In the genomic region with DNA sequence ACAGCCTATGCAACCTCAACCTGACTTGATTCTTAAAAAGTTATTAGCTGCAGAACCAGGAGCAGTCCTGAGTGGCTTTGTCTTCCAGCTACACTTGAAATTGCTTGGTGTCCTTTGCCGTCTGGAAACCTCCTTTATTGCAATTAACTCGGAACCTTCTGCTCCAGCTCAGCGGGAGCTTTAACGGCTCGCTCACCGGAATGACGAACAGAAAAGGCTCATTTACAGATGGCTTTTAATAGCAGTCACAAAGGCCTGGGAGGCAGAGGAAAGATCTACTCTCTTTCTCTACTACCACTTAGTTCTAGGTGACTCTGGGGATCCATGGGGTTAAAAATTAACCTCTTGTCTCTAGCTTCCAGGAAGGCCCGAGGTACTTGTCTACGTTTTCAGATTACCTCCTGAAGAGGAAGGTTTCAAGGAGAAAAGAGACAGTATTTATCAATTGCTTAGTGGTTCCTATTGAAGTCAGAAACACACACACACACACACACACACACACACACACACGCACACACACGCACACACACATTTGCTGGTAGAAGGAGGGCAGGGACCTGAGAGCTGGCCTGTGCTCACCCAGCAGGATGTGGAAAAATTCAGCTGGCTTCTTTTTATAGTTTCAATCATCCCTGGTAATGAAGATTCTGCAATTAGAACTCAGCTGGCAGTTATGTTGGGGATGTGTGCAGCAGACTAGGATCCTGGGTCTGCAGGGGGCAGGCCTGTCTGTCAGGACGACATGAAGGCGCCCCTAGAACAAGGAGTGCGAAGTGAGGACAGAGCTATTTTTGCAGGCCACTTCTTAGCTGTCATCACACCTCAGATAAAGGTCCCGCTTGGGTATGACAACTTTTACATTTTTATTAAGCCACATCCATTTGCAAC, we compare ENCODE assay signal across 13 mouse cellular contexts.
DNase-seq lines count a peak whose midpoint lies in the region; ATAC-seq lines count a peak whose summit lies in the region.
"Had no signal": no experiment of that assay in that cellular context is flagged by ENCODE, and none has a peak within 500 bp of the region (broad histone marks: within the 10 kb centered on the region; RNA-seq: fewer than 3 reads in every experiment).

No protein-coding gene starts in this region.

- no peaks in the 10 kb centered on the region for H3K9me3 ChIP-seq in heart, embryonic 14.5 days (ENCODE audit: control insufficient read depth, low read length)
- no peaks in the 10 kb centered on the region for H3K9me3 ChIP-seq in neural tube, embryonic 14.5 days (ENCODE audit: control insufficient read depth, low read length)
- H3K9me3 ChIP-seq: lung, embryonic 15.5 days had no signal

- peak; percentile 15 for DNase-seq in embryo, embryonic 10 days (ENCODE audit: low spot score)
- DNase-seq in embryo, embryonic 9.5 days (ENCODE audit: extremely low spot score), result no peak
- DNase-seq in left cerebral cortex, postnatal 4 days, result peak; percentile 3
- no peak for DNase-seq in left cerebral cortex, adult 18-20 months (ENCODE audit: low spot score in 2 of 2)
- no peak for DNase-seq in gastrocnemius, adult 18-20 months (ENCODE audit: low spot score)
- DNase-seq: adrenal gland, adult 2 months; B cell, adult 2 months had no signal

- H3K9ac ChIP-seq in heart, embryonic 14.5 days (ENCODE audit: low read length), result no peak overlapping the region
- H3K9ac ChIP-seq in neural tube, embryonic 14.5 days (replicated peaks; ENCODE audit: low read depth, low read length), result no peak overlapping the region
- H3K9ac ChIP-seq: lung, embryonic 15.5 days had no signal

- intact Hi-C loops in left cerebral cortex, postnatal 4 days (cut with DNase I), result no loop called here

- H3K27me3 ChIP-seq in heart, embryonic 14.5 days (ENCODE audit: control insufficient read depth, insufficient read depth, low read length), result no peaks in the 10 kb centered on the region
- no peaks in the 10 kb centered on the region for H3K27me3 ChIP-seq in neural tube, embryonic 14.5 days (ENCODE audit: control insufficient read depth, insufficient read depth, low read length)
- H3K27me3 ChIP-seq: lung, embryonic 15.5 days had no signal

- peaks cover 9 to 14% of the 10 kb centered on the region in 2 experiments for H3K4me1 ChIP-seq in heart, embryonic 14.5 days (ENCODE audit: control insufficient read depth in 2 of 2, insufficient read depth in 2 of 2, low read length in 2 of 2)
- H3K4me1 ChIP-seq in neural tube, embryonic 14.5 days (ENCODE audit: control insufficient read depth, insufficient read depth, low read length), result no peaks in the 10 kb centered on the region
- H3K4me1 ChIP-seq: lung, embryonic 15.5 days had no signal

- H3K4me2 ChIP-seq in heart, embryonic 14.5 days (ENCODE audit: low read length), result peak overlapping the region; percentile 35
- no peak overlapping the region for H3K4me2 ChIP-seq in neural tube, embryonic 14.5 days (ENCODE audit: low read depth, low read length)
- H3K4me2 ChIP-seq: lung, embryonic 15.5 days had no signal

- no peak overlapping the region for H3K4me3 ChIP-seq in heart, embryonic 14.5 days (ENCODE audit: control insufficient read depth in 1 of 2, insufficient read depth in 1 of 2, low read depth in 1 of 2, low read length in 2 of 2)
- no peak overlapping the region for H3K4me3 ChIP-seq in neural tube, embryonic 14.5 days (ENCODE audit: low read depth, low read length)
- H3K4me3 ChIP-seq: lung, embryonic 15.5 days had no signal

- H3K27ac ChIP-seq in heart, embryonic 14.5 days (replicated peaks in 1 of 2; ENCODE audit: control insufficient read depth in 1 of 2, insufficient read depth in 1 of 2, low read depth in 2 of 2, low read length in 2 of 2), result peak overlapping the region; percentile 89
- H3K27ac ChIP-seq in neural tube, embryonic 14.5 days (ENCODE audit: low read depth, low read length), result no peak overlapping the region; the same call in 1 of the 2 replicates
- H3K27ac ChIP-seq: lung, embryonic 15.5 days; stomach, postnatal 0 days had no signal

- no peaks in the 10 kb centered on the region for H3K36me3 ChIP-seq in heart, embryonic 14.5 days (ENCODE audit: control insufficient read depth, insufficient read depth, low read length)
- H3K36me3 ChIP-seq in neural tube, embryonic 14.5 days (ENCODE audit: control insufficient read depth, insufficient read depth, low read length), result no peaks in the 10 kb centered on the region
- H3K36me3 ChIP-seq: lung, embryonic 15.5 days had no signal

- ATAC-seq in heart, embryonic 14.5 days (ENCODE audit: insufficient number of reproducible peaks, insufficient read depth, low FRiP score, low read depth), result peak; percentile 89
- 0 out of 2 replicates have a peak, but pooled peaks have one; percentile 19 for ATAC-seq in neural tube, embryonic 14.5 days (ENCODE audit: low read depth)
- no peak for ATAC-seq in erythroblast, adult 5-6 weeks (replicated peaks; ENCODE audit: low FRiP score, poor library complexity, severe bottlenecking)
- ATAC-seq: inflammation-experienced regulatory T-cells, adult 6 months had no signal

- 26% methylated on average over 15 of the region's 15 CpGs for WGBS in heart, embryonic 14.5 days
- 30% methylated on average over 15 of the region's 15 CpGs for WGBS in neural tube, embryonic 14.5 days

Comparison
In these comparisons a context has a peak if more than half of its experiments do, and no peak if none do; other contexts are left out.
1. DNase-seq: peak in embryo, embryonic 10 days (single experiment) and left cerebral cortex, postnatal 4 days (single experiment); none in embryo, embryonic 9.5 days (single experiment), left cerebral cortex, adult 18-20 months (0 of 2) and gastrocnemius, adult 18-20 months (single experiment).